Mouse (Mus musculus) Muller cell, postnatal 12 days (primary cell): ENCODE data around the gene Dot1l.
A peak's percentile ranks its signal among the peaks of the same experiment; 100 is the strongest.
"Not testable (repeated sequence)": the region's sequence is repeated elsewhere in the genome, so short reads cannot be mapped to it uniquely, and the experiment has no call there.

ENCODE experiments used
- DNase-seq: peaks from one replicate; pipeline ENCODE4 v3.0.0-alpha.2; 2015; ENCODE audit errors: inconsistent ontology term

The Dot1l gene

GRCm38 (mm10) chr10:80808985-80809632 lies 54.1 kb downstream of the Dot1l start:
- DNase-seq: no peak

GRCm38 (mm10) chr10:80810084-80810483 lies 55.1 kb downstream of the Dot1l start:
- DNase-seq: no peak

- DNase-seq: no peak
Measured at GRCm38 (mm10) chr10:80812391-80813041, 57.5 kb downstream of the Dot1l start.

DNA sequence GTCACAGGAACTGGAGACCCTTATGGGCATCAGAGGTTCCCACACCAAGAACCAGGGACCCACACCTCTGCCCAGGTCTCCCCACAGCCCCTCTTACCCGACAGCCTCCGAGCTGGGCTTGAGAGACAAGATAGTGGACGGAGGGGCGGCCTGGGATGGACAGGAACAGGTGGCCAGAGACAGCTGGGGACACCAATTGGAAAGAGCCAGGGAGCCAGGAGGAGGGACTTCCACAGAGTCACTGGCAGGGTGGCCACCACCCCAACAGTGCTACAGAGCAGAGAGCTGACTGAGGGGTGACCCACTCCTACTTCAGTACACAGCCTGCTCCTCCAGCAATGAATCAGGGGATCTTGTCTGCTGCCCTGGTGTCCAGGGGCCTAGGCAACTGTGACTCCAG lies 58.4 kb downstream of the Dot1l start, which contains the start of gene Jsrp1:
Jsrp1 (minus strand) TSS at position 133 of the 400 bp plus-strand sequence.
- no peak for DNase-seq

GRCm38 (mm10) chr10:80814800-80815199 lies 59.8 kb downstream of the Dot1l start:
- no peak for DNase-seq

DNA sequence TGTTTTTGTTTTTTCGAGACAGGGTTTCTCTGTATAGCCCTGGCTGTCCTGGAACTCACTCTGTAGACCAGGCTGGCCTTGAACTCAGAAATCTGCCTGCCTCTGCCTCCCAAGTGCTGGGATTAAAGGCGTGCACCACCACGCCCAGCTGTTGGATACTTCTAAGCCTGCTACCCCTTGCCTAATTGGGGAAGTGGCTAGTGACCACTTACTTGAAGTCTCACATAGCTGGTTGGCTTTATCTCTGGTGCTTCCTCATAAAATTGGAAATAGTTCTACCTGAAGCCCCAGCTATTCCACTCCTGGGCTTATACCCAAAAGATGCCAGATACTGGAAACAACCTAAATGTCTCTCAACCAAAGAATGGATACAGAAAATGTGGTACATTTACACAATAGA lies 61.3 kb downstream of the Dot1l start:
- DNase-seq: not testable (repeated sequence)

DNA sequence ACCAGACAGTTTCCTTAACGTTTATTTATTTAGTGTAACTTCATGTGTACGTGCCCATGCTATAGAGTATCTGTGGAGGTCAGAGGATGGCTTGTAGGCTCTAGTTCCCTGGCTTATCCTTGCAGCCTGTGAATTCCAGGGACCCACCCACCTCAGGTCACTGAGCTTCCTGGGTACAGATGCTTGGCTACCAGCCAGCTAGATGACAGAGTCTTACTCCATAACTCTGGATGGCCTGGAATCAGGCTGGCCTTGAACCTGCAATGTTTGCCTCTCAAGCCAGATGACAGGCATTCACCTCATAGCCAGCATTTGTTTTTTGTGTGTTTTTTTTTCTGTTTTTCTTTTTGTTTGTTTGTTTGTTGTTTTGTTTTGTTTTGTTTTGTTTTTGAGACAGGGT lies 62.2 kb downstream of the Dot1l start:
- no peak for DNase-seq

DNA sequence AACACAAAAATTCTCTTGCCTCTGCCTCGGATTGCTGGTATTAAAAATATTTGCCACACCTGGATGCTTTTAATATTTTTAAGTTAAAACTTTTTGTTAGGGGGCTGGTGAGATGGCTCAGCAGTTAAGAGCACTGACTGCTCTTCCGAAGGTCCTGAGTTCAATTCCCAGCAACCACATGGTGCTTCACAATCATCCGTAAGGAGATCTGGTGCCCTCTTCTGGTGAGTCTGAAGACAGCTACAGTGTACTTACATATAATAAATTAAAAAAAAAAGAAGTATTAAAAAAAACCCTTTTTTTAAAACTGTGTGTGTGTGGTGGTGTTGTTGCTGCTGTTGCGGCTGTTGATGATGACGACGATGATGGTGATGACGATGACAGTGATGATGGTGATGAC lies 62.9 kb downstream of the Dot1l start:
- not testable (repeated sequence) for DNase-seq

GRCm38 (mm10) chr10:80818599-80819281 lies 63.7 kb downstream of the Dot1l start:
- DNase-seq: no peak

DNA sequence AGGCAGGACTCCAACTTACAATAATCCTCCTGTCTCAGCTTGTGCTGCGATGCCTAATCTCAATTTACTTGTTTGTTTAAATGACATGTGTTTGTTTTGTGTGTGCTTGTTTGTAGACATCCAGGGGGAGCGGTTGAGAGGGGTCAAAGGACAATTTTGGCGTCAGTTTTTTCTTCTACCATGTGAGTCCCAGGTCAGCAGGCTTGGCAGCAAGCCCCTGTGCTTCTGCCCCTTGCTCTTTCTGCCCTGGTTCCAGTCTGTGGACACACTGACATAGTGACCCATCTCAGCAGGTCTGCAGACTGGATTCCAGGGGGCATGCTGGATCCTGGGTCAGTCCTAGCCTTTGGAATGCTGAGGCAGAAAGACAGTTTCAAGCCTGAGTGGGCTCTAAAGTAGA lies 64.4 kb downstream of the Dot1l start:
- DNase-seq: no peak

DNA sequence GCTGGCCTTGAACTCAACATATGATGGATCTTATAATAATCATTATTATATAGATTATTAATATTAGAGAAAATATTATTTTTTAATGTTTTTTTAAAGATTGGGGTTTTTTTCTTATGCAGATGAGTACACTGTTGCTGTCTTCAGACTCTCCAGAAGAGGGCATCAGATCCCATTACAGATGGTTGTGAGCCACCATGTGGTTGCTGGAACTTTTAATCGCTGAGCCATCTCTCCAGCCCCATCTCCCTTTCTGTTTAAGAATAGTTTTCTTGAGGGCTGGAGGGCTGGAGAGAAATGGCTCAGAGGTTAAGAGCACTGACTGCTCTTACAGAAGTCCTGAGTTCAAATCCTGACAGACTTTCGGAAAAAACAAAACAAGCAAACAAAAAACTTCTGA lies 67.0 kb downstream of the Dot1l start:
- no peak for DNase-seq

- no peak for DNase-seq
Measured at GRCm38 (mm10) chr10:80822528-80822927, 67.5 kb downstream of the Dot1l start.

- no peak for DNase-seq
Measured at GRCm38 (mm10) chr10:80823316-80823715, 68.3 kb downstream of the Dot1l start.

DNA sequence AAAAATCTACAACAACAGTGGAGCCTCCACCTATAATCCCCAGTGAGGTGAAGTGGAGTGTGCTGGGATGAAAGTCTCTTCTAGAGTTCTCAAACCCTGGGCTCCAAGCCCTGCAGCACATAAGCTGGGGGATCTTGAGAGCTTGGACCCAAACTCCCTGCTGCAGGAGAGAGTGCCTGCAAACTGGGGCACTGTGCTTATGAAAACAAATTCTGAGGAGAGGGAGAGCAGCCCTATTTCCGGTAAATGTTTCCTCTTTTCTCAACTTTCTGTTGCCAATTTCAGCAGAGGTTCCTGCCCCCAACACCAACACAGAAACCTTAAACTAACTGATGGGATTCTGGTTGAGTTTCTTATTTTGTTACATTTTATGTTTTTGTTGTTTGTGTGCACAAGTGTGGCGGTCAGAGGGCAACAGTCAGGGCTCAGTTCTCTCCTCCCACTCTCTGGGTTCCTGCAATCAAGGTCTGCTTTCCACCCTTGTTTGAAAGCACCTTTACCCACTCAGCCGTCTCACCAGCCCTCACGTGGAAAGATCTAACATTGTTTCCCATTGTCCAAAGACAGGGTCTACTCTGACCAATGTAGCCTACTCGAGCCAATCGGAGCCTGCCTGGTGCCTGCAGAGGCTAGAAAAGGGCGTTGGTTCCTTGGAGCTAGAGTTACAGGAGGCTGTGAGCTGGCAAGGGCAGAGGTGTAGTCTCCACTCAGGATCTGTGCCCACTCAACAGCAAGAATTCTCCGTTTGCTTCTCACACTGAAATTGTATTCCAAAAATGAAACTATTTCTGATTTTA lies 69.0 kb downstream of the Dot1l start:
- no peak for DNase-seq

DNA sequence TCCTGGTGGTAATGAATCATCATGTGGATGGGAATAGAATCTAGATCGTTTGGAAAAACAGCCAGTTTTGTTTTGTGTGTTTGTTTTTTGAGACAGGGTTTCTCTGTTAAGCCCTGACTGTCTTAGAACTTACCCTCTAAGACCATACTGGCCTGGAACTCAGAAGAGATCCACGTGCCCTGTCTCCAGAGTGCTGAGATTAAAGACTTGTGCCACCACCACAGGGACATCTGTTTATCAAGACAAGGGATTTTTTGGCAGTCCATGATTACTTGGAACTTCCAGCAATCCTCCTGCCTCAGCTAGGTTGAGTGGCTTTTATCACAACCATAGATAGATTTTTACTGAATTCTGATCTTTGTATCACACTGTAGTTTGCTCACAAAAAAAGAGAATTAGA lies 69.8 kb downstream of the Dot1l start:
- DNase-seq: no peak

GRCm38 (mm10) chr10:80826151-80827062 lies 71.4 kb downstream of the Dot1l start, which contains the start of gene Oaz1:
Gene Oaz1 (plus strand): TSS chr10:80826656.
- peak; percentile 99 for DNase-seq

GRCm38 (mm10) chr10:80827063-80827869 lies 72.3 kb downstream of the Dot1l start:
- DNase-seq: no peak

DNA sequence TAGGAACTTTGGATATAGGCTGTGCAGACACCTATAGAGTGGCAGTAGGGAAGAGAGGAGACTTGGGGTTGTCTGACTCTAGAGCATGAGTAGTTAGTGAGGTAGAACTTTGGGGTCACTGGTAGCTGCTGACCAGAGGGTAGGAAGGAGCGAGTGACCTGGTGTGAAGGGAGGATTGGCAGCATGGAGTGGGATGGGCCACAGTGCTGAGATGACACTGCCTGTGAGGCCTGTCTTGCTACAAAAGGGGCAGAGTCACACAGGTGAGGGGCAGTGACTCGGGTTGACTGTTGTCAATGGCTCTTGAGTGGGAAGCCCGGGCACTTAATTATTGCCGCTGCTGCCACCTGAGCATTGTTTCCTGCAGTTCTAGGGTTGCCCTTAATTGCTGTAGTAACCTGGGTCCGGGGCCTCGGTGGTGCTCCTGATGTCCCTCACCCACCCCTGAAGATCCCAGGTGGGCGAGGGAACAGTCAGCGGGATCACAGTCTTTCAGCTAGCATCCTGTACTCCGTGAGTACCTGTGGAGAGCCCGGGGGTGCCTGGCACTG lies 72.9 kb downstream of the Dot1l start:
- no peak for DNase-seq

DNA sequence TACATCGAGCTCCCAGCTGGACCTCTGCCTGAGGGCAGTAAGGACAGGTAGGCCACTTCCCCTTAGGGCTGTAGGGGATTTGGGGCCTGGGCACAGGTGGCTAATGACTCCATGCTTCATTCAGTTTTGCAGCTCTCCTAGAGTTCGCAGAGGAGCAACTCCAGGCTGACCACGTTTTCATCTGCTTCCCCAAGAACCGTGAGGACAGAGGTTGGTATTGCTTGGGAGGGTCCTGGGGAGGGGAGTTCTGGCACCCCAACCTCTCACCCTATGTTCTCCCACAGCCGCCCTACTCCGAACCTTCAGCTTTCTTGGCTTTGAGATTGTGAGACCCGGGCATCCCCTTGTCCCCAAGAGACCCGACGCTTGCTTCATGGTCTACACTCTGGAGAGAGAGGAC lies 73.6 kb downstream of the Dot1l start:
- DNase-seq: not testable (repeated sequence)
